Mouse (Mus musculus) monocyte, adult 59 days (primary cell): ENCODE measurements around the gene Fdxacb1. TPM values are rescaled to one million over a fixed set of nuclear protein-coding genes. Genes with fewer than 3 reads are reported as not detected.

ENCODE experiments used
- total RNA-seq, 2 experiments: library from RNA; stranded (reverse); gene quantifications; one replicate each; pipeline ENCODE4 v1.2.4; 2023

Fdxacb1 gene
- 10 to 100 TPM in 1 of 2 experiments, 1 to 10 TPM in 1; 10.0 to 12.1 TPM for total RNA-seq

DNA sequence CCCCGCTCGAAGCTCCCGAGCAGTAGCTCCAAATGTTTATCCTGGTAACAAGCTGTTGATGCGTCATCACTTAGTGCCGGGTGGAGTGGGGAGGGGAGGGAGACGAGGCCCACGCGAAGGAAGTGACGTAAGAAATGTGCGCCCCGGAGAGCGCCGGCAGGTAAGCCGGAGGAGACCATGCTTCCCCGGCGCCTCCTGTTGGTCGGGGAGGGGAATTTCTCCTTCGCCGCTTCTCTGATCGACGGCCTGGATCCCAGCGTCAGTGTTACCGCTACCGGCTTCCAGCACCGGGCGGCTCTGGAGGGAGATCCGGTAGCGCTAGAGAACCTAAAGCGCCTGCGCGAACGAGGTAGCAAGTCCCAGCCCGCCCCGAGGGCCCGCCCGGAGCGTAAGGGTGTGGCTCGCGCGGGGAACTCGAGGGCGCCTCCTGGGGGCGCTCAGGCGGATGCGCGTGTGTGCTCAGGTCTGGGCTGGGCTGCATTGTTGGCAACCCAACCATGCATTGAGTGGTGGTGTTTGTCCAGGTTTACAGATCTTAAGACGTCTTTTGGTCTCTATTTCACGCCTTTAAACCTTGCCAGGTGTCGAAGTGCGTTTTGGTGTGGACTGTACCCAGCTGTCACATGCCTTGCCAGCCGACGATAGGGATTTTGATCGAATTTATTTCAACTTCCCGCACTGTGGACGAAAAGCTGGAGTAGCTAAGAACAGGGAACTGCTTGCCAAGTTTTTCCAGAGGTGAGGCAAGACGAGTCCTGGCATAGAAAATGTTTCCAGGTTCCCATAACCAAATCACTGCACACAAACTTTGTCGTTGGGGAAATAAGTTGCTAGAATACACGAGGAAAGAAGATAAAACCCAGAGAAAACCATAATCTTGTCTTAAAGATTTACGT lies at the start of gene Fdxacb1:
Gene Fdxacb1, plus strand, starts transcription at position 130 of the 896 bp plus-strand sequence.

DNA sequence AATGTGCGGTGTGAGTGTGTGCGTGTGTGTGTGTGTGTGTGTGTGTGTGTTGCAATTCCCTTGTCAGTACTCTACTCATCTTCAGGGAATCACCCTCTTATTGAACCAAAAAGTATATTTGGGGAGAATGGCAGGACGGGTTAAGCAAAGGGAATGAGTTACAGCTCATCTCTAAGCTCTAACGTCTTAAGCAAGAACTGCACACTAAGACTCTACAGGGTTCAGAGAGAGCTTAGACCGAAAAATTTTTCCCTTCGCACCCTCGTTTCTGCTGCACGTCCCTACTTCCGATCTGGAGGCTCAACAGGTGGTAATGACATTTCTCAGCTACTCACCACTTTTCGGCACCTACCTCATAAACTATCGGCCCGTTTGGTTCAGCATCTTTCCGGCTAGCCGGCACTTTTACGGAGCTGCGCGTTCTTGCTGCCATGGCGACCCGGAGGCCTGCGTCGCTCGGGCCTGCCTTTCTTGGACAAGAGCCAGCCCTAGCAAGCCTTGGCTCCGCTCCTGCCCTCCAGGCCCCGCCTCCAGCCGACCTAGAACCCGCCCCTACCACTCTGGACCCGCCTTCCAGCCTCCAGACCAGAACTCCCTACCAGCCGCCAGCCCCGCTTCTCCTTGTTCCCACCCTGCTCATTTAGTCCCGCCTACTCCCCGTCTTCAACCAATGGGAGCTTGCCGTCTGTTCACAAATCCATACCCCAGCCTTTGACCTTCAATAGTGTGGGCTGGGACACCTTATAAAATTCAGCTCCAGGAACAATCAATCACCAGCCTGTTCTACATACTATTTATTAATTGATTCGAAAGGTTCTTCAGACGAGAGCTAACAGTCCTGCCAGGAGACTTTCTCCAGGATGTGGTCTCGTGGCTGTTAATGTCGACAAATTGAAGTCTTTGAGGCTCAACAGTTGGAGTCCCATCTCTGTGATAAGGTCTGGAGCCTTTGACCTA lies 28.8 kb upstream of the Fdxacb1 start, which contains the start of gene Dixdc1:
Gene Dixdc1, minus strand, starts transcription at position 604 of the 957 bp plus-strand sequence.

GRCm38 (mm10) chr9:50746214-50746677 lies 21.8 kb upstream of the Fdxacb1 start, which contains the start of gene 2310030G06Rik:
TSS of gene 2310030G06Rik (minus strand) at chr9:50746536.

GRCm38 (mm10) chr9:50751323-50751722 lies 16.7 kb upstream of the Fdxacb1 start, which contains the start of gene Cryab:
TSS of gene Cryab (plus strand) at chr9:50751325.

DNA sequence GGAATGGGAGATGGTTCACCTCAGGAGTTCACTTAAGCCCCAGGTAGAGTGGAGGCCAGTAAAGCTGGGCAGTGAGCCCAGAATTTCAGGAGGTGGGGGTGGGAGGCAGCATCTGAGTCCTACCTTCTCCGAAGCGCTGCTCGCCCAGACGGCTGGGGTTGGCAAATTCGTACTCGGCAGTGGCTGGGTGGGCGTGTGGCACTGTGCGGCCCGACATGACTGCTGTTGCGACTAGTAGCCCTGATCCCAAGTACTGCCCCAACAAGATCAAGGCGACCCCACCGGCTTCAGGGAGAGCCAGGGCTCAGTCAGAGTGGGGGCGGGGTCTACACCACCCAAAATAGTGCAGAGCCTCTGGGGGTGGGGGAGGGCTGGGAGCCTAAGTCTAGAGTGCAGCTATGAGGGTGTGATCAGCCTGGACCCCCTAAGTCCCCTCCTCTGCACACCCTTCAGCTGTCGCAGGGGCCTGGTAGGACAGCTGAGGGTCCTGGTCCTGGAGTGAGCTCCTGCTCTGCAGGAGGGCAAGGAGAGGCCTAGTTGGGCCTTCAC lies 15.9 kb upstream of the Fdxacb1 start, which contains the start of gene Hspb2:
Gene Hspb2, minus strand, starts transcription at position 301 of the 549 bp plus-strand sequence.

GRCm38 (mm10) chr9:50774991-50775612 lies 7.1 kb downstream of the Fdxacb1 start, which contains the start of the genes Alg9 and 1110032A03Rik:
TSS of gene Alg9 (plus strand) at chr9:50775019.
TSS of gene 1110032A03Rik (minus strand) at chr9:50775520.

Other genes starting within 250 kb of the Fdxacb1 start
- gene Pts, start 239.5 kb upstream of the Fdxacb1 start, total RNA-seq, result 10 to 100 TPM; 46.4 to 59.4 TPM
- 10 to 100 TPM; 75.6 to 81.6 TPM for gene Il18, start 213.4 kb upstream of the Fdxacb1 start, total RNA-seq
- gene Bco2, start 213.1 kb upstream of the Fdxacb1 start, total RNA-seq, result 1 to 10 TPM; 7.6 to 8.3 TPM
- gene Tex12, start 206.9 kb upstream of the Fdxacb1 start, total RNA-seq, result not detected
- gene Sdhd, start 164.4 kb upstream of the Fdxacb1 start, total RNA-seq, result 10 to 100 TPM; 70.1 to 82.1 TPM
- 10 to 100 TPM; 51.5 to 54.9 TPM for gene Timm8b, start 164.3 kb upstream of the Fdxacb1 start, total RNA-seq
- gene Pih1d2, start 150.9 kb upstream of the Fdxacb1 start, total RNA-seq, result under 1 TPM in 1 of 2 experiments, not detected in 1; 0.43 TPM
- 10 to 100 TPM; 19.4 to 23.7 TPM for gene Nkapd1, start 150.8 kb upstream of the Fdxacb1 start, total RNA-seq
- 10 to 100 TPM; 27.2 to 27.5 TPM for gene Dlat, start 108.5 kb upstream of the Fdxacb1 start, total RNA-seq
- not detected for gene Dixdc1, start 28.7 kb upstream of the Fdxacb1 start, total RNA-seq
- not detected for gene 2310030G06Rik, start 21.7 kb upstream of the Fdxacb1 start, total RNA-seq
- gene Cryab, start 16.9 kb upstream of the Fdxacb1 start, total RNA-seq, result 1 to 10 TPM; 2.0 to 4.1 TPM
- gene Hspb2, start 15.9 kb upstream of the Fdxacb1 start, total RNA-seq, result not detected
- 10 to 100 TPM; 13.0 to 18.8 TPM for gene Alg9, start 6.8 kb downstream of the Fdxacb1 start, total RNA-seq
- 10 to 100 TPM in 1 of 2 experiments, 1 to 10 TPM in 1; 9.5 to 15.7 TPM for gene 1110032A03Rik, start 7.3 kb downstream of the Fdxacb1 start, total RNA-seq
- gene Ppp2r1b, start 77.1 kb downstream of the Fdxacb1 start, total RNA-seq, result 10 to 100 TPM; 27.8 to 30.5 TPM
- 10 to 100 TPM; 57.1 to 63.8 TPM for gene Sik2, start 240.8 kb downstream of the Fdxacb1 start, total RNA-seq